Mouse (Mus musculus): ENCODE measurements around the gene Stk11. TPM values are rescaled to one million over a fixed set of nuclear protein-coding genes. Genes with fewer than 3 reads are reported as not detected.
A peak's percentile ranks its signal among the peaks of the same experiment; 100 is the strongest.

Stk11 gene
- polyA plus RNA-seq, 1 experiment from 2014 or later = 16.9 TPM

DNA sequence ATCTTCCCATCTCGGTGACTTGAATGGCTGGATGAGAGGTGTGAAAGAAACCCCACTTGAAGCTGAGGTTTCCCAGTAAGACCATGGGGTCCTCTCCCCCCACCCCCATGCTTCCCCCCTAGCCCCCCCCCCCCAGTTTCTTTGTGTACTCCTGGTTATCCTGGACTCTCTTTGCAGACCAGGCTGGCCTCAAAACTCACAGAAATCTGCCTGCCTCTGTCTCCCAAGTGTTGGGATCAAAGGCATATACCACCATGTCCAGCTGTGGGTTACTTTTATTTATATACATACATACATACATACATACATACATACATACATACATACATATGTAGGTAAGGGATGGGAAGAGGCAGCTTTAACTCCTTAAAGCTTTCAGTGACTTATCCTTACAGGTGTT, 53.5 kb downstream of the Stk11 start:
- WGBS = 67% methylated on average over 1 of the region's 1 CpGs
- peak overlapping the region; percentile 96 for H3K4me2 ChIP-seq
- no peaks in the 10 kb centered on the region for H3K27me3 ChIP-seq (replicated peaks)
- no peak for ATAC-seq (ENCODE audit: low FRiP score)
- peak overlapping the region; percentile 100 for H3K9ac ChIP-seq (replicated peaks)
- no peaks in the 10 kb centered on the region for H3K9me3 ChIP-seq (replicated peaks)
- H3K27ac ChIP-seq (replicated peaks) = peak overlapping the region; percentile 100
- peak overlapping the region; percentile 90 for H3K4me3 ChIP-seq (replicated peaks)
- peaks cover 25% of the 10 kb centered on the region for H3K36me3 ChIP-seq
- H3K4me1 ChIP-seq = peaks cover 78% of the 10 kb centered on the region

DNA sequence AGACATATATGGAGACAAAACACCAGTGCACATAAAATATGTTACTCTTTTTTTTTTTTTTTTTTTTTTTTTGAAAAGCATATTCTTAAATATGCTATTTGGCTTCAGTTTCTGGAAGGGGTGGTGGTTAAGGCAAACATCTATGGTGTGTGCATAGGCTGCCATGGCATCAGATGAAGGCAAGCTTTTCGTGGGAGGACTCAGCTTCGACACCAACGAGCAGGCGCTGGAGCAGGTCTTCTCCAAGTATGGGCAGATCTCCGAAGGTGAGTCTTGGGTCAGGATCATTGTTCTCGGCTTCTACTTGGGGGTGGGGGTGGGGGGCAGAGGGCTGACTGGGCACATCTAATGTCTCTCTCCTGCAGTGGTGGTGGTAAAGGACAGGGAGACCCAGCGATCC, 54.0 kb downstream of the Stk11 start:
- peaks cover 73% of the 10 kb centered on the region for H3K4me1 ChIP-seq
- peak overlapping the region; percentile 100; the same call in 1 of the 2 replicates for H3K9ac ChIP-seq (replicated peaks)

DNA sequence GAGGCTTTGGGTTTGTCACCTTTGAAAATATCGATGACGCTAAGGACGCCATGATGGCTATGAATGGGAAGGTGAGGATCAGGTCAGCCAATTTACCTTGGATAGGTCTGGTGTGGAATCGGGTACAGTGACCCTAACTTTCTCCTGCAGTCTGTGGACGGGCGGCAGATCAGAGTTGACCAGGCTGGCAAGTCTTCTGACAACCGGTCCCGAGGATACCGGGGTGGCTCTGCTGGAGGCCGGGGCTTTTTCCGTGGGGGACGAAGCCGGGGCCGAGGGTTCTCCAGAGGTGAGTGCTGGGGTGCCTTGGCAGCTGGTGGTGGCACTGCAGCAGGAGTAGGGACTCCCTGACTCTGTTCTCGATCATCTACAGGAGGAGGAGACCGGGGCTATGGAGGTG, 54.4 kb downstream of the Stk11 start:
- H3K36me3 ChIP-seq = peaks cover 25% of the 10 kb centered on the region
- H3K4me1 ChIP-seq = peaks cover 72% of the 10 kb centered on the region
- H3K4me3 ChIP-seq (replicated peaks) = no peak overlapping the region
- H3K27me3 ChIP-seq (replicated peaks) = no peaks in the 10 kb centered on the region
- 0 out of 2 replicates have a peak overlapping the region, but pooled peaks have one; percentile 1 for H3K4me2 ChIP-seq
- 97% methylated on average over 16 of the region's 16 CpGs for WGBS
- H3K27ac ChIP-seq (replicated peaks) = no peak overlapping the region
- no peaks in the 10 kb centered on the region for H3K9me3 ChIP-seq (replicated peaks)
- H3K9ac ChIP-seq (replicated peaks) = 0 out of 2 replicates have a peak overlapping the region, but pooled peaks have one; percentile 100
- no peak for ATAC-seq (ENCODE audit: low FRiP score)

More for the DNA sequence above, 54.0 kb downstream of the Stk11 start:
- WGBS = 93% methylated on average over 7 of the region's 7 CpGs
- no peak for ATAC-seq (ENCODE audit: low FRiP score)
- Histone ChIP-seq H3K9me3 (replicated peaks) (no peaks in the 10 kb centered on the region), H3K4me2 (peak overlapping the region; percentile 96; the same call in 1 of the 2 replicates), H3K27ac (replicated peaks) (0 out of 2 replicates have a peak overlapping the region, but pooled peaks have one; percentile 5), H3K4me3 (replicated peaks) (no peak overlapping the region), H3K27me3 (replicated peaks) (no peaks in the 10 kb centered on the region), H3K36me3 (peaks cover 25% of the 10 kb centered on the region)

DNA sequence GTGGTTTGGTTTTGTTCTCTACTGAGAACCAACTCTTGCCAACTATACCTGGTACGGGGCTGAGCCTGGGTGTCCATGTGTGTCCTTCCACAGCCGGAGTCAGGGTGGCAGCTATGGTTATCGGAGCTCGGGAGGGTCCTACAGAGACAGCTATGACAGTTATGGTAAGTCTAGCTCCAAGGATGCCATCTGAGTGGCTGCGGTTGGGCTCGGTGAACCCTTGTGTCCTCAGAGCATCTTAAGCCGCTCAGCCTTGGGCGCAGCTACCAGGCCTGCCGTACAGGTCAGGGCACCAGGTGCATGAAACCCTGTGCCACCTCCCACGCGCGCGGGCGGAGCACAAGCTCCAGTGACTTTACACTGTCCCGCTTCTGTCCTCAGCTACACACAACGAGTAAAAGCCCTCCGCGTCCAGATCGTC, 55.0 kb downstream of the Stk11 start:
- Histone ChIP-seq H3K9me3 (replicated peaks) (no peaks in the 10 kb centered on the region), H3K36me3 (peaks cover 25% of the 10 kb centered on the region), H3K4me3 (replicated peaks) (no peak overlapping the region), H3K4me1 (peaks cover 67% of the 10 kb centered on the region), H3K27ac (replicated peaks) (no peak overlapping the region), H3K4me2 (no peak overlapping the region), H3K9ac (replicated peaks) (no peak overlapping the region), H3K27me3 (replicated peaks) (no peaks in the 10 kb centered on the region)
- no peak for ATAC-seq (ENCODE audit: low FRiP score)
- WGBS = 97% methylated on average over 19 of the region's 19 CpGs

DNA sequence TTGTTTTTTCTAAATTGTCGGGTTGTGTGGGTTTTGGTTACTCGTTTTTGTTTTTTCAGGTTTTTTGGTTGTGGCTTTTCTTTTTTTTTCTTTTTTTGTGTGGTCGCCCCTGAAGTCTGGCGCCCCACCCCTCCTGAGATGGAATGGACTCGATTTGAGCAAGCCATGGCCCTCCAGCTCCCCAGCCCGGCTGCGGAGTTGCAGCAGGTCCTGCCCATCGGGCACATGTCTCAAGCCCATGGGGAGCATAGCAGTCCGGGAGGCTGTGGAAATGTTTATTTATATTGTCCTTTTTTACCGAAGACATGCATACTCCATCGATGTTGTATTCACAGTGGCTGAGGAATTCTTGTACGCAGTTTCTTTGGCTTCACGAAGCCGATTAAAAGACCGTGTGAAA, 55.6 kb downstream of the Stk11 start:
- peaks cover 66% of the 10 kb centered on the region for H3K4me1 ChIP-seq

DNA sequence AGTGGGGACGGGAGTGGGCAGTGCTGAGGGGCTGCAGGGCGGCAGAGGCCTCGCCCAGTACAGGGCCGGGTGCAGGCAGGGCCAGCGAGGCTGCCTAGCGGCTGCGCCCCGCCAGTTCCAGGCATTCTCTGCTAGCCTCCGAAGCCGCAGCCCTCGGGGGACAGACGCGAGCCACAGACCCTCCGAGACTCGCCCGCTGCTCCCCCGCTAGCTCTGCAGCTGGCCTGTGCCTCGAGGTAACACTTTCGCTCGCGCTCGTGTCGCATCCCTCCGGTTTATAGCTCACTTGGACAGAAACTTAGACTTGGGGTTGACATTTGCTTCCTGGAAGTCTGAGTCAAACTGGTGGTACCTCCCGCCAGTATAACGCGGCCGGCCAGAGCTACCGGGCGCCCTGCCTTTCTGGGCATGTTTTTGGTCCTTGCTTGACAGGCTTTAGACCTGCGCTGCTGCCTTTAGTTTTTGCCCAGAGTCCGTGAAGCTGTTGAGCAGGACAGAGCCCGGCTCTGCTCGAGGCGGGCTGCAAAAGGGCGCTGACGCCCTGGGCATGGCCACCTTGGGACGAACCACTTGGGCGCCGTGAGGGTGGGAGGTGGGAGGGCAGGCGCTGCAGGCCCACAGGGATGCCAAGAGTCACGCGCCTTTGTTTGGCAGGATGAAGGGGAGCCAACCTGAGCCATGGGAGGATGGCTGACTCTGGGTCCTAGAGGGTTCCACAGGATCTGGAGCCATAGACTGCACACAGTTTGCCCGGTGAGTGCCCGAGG, 56.3 kb downstream of the Stk11 start:
- Histone ChIP-seq H3K9me3 (replicated peaks) (no peaks in the 10 kb centered on the region), H3K36me3 (peaks cover 25% of the 10 kb centered on the region), H3K9ac (replicated peaks) (peak overlapping the region; percentile 60; the same call in 1 of the 2 replicates), H3K4me1 (peaks cover 61% of the 10 kb centered on the region), H3K4me3 (replicated peaks) (peak overlapping the region; percentile 56; the same call in 1 of the 2 replicates), H3K27me3 (replicated peaks) (no peaks in the 10 kb centered on the region), H3K27ac (replicated peaks) (peak overlapping the region; percentile 92), H3K4me2 (peak overlapping the region; percentile 79)
- 80% methylated on average over 45 of the region's 45 CpGs for WGBS
- ATAC-seq (ENCODE audit: low FRiP score) = no peak

More for the DNA sequence above, 55.6 kb downstream of the Stk11 start:
- 0 out of 2 replicates have a peak overlapping the region, but pooled peaks have one; percentile 60 for H3K9ac ChIP-seq (replicated peaks)
- H3K27ac ChIP-seq (replicated peaks) = peak overlapping the region; percentile 92; the same call in 1 of the 2 replicates
- no peak for ATAC-seq (ENCODE audit: low FRiP score)
- no peaks in the 10 kb centered on the region for H3K27me3 ChIP-seq (replicated peaks)
- WGBS = 89% methylated on average over 15 of the region's 15 CpGs
- no peak overlapping the region for H3K4me2 ChIP-seq
- H3K36me3 ChIP-seq = peaks cover 25% of the 10 kb centered on the region
- H3K4me3 ChIP-seq (replicated peaks) = no peak overlapping the region
- H3K9me3 ChIP-seq (replicated peaks) = no peaks in the 10 kb centered on the region

DNA sequence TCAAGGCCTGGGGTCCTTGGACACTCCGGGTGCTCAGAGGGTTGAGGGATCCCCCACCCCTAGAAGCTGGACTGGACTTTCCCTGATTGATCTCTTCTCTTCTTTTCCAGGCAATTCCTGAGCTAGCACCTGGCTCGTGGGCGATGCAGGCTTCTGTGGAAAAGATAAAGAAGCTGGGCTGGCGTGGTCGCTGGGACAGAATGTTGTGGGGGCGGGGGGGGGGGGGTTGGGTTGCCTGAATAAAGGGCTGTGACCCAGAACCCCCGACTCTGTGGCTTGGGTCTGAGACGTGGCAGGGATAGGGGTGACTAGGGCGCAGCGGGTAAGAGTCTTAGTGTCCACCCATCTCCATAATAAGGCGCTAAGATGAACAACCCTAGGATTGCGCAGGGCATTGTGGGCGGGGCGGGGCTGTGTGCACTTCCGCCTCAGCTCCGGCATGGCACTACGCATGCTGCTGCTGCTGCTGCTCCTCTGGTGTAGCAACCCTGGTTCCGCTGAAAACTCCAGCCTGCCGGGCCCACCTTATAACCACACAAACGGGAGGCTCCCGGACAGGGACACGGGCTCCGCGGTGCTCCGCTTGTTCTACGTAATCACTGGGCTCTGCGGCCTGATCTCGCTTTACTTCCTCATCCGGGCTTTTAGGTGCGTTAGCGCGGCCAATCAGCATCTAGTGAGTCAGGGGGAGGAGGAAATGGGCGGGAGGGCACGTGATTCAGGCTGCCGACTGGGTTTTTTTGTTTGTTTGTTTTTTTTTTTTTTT, 57.1 kb downstream of the Stk11 start, which contains the start of gene 1600002K03Rik:
Gene 1600002K03Rik (plus strand): TSS at position 418 of the 766 bp plus-strand sequence.
- Histone ChIP-seq H3K27me3 (replicated peaks) (no peaks in the 10 kb centered on the region), H3K27ac (replicated peaks) (peak within 1 kb of the TSS; percentile 92), H3K4me3 (replicated peaks) (peak within 1 kb of the TSS; percentile 56), H3K9ac (replicated peaks) (peak within 1 kb of the TSS; percentile 60), H3K9me3 (replicated peaks) (no peaks in the 10 kb centered on the region), H3K36me3 (peaks cover 25% of the 10 kb centered on the region), H3K4me2 (peak within 1 kb of the TSS; percentile 79), H3K4me1 (peaks cover 58% of the 10 kb centered on the region)
- WGBS = 7% methylated on average over 35 of the region's 35 CpGs
- peak; percentile 71 for ATAC-seq (ENCODE audit: low FRiP score)

DNA sequence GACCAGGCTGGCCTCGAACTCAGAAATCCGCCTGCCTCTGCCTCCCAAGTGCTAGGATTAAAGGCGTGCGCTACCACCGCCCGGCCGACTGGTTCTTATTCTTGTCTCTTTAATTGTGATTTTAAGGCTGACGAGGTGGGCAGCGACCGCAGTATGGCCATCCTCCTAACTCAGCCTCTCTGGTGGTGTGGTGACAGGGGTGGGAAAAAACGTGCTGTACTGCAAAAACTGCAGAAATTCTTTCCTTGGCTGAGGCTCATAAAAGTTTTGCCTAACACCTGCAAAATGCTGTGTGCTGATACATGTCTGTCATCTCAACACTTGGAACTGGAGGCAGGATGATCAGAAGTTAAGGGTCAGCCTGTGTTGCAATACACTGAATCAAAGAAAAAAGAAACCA, 57.8 kb downstream of the Stk11 start:
- peak overlapping the region; percentile 60 for H3K9ac ChIP-seq (replicated peaks)
- peaks cover 57% of the 10 kb centered on the region for H3K4me1 ChIP-seq
- H3K27ac ChIP-seq (replicated peaks) = peak overlapping the region; percentile 92

DNA sequence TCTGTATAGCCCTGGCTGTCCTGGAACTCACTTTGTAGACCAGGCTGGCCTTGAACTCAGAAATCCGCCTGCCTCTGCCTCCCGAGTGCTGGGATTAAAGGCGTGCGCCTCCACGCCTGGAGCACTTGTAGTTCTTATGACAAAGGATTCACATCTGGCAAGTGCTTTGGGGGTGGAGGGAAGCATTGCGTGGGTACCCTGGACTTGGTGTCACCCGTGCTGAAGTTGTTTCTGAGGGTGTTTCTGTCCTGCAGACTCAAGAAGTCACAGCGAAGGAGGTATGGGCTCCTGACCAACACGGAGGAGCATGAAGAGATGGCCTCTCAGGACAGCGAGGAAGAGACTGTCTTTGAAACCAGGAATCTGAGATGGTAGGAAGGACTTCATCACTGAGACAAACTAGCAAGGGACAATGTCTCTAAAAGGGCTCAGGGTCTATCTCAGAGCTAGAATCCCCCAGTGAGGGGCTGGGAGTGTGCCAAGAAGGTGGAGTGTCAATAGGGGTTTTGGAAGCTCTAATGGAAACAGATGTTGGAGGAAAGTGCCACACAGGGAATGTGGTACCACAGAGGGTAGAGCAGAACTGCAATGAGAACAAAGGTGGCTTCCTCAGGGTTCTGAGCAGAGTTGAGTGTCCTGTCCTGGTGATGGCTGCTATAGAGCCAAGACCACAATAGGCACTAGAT, 58.5 kb downstream of the Stk11 start:
- H3K36me3 ChIP-seq = peaks cover 25% of the 10 kb centered on the region
- H3K4me3 ChIP-seq (replicated peaks) = no peak overlapping the region
- peaks cover 53% of the 10 kb centered on the region for H3K4me1 ChIP-seq
- 87% methylated on average over 10 of the region's 10 CpGs for WGBS
- no peak overlapping the region for H3K27ac ChIP-seq (replicated peaks)
- H3K9ac ChIP-seq (replicated peaks) = no peak overlapping the region
- H3K27me3 ChIP-seq (replicated peaks) = no peaks in the 10 kb centered on the region
- H3K9me3 ChIP-seq (replicated peaks) = no peaks in the 10 kb centered on the region
- no peak for ATAC-seq (ENCODE audit: low FRiP score)
- no peak overlapping the region; the same call in 1 of the 2 replicates for H3K4me2 ChIP-seq

More for the DNA sequence above, 57.8 kb downstream of the Stk11 start:
- Histone ChIP-seq H3K9me3 (replicated peaks) (no peaks in the 10 kb centered on the region), H3K4me2 (peak overlapping the region; percentile 79), H3K36me3 (peaks cover 25% of the 10 kb centered on the region), H3K27me3 (replicated peaks) (no peaks in the 10 kb centered on the region), H3K4me3 (replicated peaks) (peak overlapping the region; percentile 56)
- whole genome bisulfite sequencing = 5% methylated on average over 11 of the region's 11 CpGs
- no peak for ATAC-seq (ENCODE audit: low FRiP score)

DNA sequence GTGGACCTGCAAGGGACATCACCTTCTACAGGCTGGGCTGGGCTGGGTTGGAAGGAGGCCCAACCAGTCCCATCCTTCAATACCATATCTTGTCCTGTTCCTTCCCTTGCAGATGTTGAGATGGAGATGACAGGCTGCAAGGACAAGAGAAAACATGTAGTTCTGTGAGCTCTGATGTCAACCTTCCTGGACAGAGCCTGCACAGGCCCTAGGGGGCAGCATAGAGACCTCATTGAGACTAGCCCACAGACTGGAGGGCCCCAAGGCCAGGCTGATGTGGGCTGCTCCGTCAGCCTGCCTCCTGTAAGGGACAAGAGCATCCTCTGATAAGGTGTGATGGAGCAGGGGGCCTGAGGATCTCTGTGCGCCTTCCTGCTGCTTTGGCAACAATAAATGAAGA, 59.1 kb downstream of the Stk11 start:
- Histone ChIP-seq H3K36me3 (peaks cover 25% of the 10 kb centered on the region), H3K4me1 (peaks cover 47% of the 10 kb centered on the region), H3K4me2 (no peak overlapping the region), H3K4me3 (replicated peaks) (no peak overlapping the region), H3K9me3 (replicated peaks) (no peaks in the 10 kb centered on the region), H3K9ac (replicated peaks) (no peak overlapping the region), H3K27me3 (replicated peaks) (no peaks in the 10 kb centered on the region), H3K27ac (replicated peaks) (no peak overlapping the region)
- ATAC-seq (ENCODE audit: low FRiP score) = no peak
- WGBS = 36% methylated on average over 2 of the region's 2 CpGs
